Mouse (Mus musculus): ENCODE data around the gene Spns3.

Gene Spns3

GRCm38 (mm10) chr11:72484549-72484948 is 65.8 kb downstream of the Spns3 start:
- DNase-seq (ENCODE audit: extremely low spot score, low spot score), result no peak

- DNase-seq (ENCODE audit: extremely low spot score, low spot score), result no peak
These were observed 68.4 kb downstream of the Spns3 start for GRCm38 (mm10) chr11:72481952-72482351.

GRCm38 (mm10) chr11:72481313-72481712 is 69.0 kb downstream of the Spns3 start:
- no peak for DNase-seq (ENCODE audit: extremely low spot score, low spot score)

- no peak for DNase-seq (ENCODE audit: extremely low spot score, low spot score)
These were observed 70.8 kb downstream of the Spns3 start for GRCm38 (mm10) chr11:72479499-72479898.

GRCm38 (mm10) chr11:72478228-72478627 is 72.1 kb downstream of the Spns3 start:
- no peak for DNase-seq (ENCODE audit: extremely low spot score, low spot score)

- DNase-seq (ENCODE audit: extremely low spot score, low spot score), result no peak
These were observed 72.7 kb downstream of the Spns3 start for GRCm38 (mm10) chr11:72477653-72478052.

GRCm38 (mm10) chr11:72477182-72477581 is 73.1 kb downstream of the Spns3 start:
- no peak for DNase-seq (ENCODE audit: extremely low spot score, low spot score)

- DNase-seq (ENCODE audit: extremely low spot score, low spot score), result no peak
These were observed 74.2 kb downstream of the Spns3 start for GRCm38 (mm10) chr11:72476074-72476625.

- no peak for DNase-seq (ENCODE audit: extremely low spot score, low spot score)
These were observed 74.9 kb downstream of the Spns3 start for GRCm38 (mm10) chr11:72475408-72475807.

GRCm38 (mm10) chr11:72474926-72475325 is 75.4 kb downstream of the Spns3 start:
- DNase-seq (ENCODE audit: extremely low spot score, low spot score), result no peak

GRCm38 (mm10) chr11:72473540-72473939 is 76.8 kb downstream of the Spns3 start:
- DNase-seq (ENCODE audit: extremely low spot score, low spot score), result no peak

GRCm38 (mm10) chr11:72471381-72471780 is 78.9 kb downstream of the Spns3 start:
- no peak for DNase-seq (ENCODE audit: extremely low spot score, low spot score)

- DNase-seq (ENCODE audit: extremely low spot score, low spot score), result no peak
These were observed 80.3 kb downstream of the Spns3 start for GRCm38 (mm10) chr11:72470004-72470403.

- no peak for DNase-seq (ENCODE audit: extremely low spot score, low spot score)
These were observed 81.1 kb downstream of the Spns3 start for GRCm38 (mm10) chr11:72469217-72469616.

- DNase-seq (ENCODE audit: extremely low spot score, low spot score), result no peak
These were observed 81.8 kb downstream of the Spns3 start for GRCm38 (mm10) chr11:72468525-72468924.

GRCm38 (mm10) chr11:72466694-72467507 is 83.4 kb downstream of the Spns3 start:
- no peak for DNase-seq (ENCODE audit: extremely low spot score, low spot score)

GRCm38 (mm10) chr11:72465978-72466693 is 84.2 kb downstream of the Spns3 start:
- DNase-seq (ENCODE audit: extremely low spot score, low spot score), result no peak

- no peak for DNase-seq (ENCODE audit: extremely low spot score, low spot score)
These were observed 85.5 kb downstream of the Spns3 start for GRCm38 (mm10) chr11:72464821-72465220.

GRCm38 (mm10) chr11:72461500-72461981 is 88.8 kb downstream of the Spns3 start:
- DNase-seq (ENCODE audit: extremely low spot score, low spot score), result no peak

GRCm38 (mm10) chr11:72458502-72458901 is 91.8 kb downstream of the Spns3 start:
- no peak for DNase-seq (ENCODE audit: extremely low spot score, low spot score)

GRCm38 (mm10) chr11:72457995-72458496 is 92.3 kb downstream of the Spns3 start:
- no peak for DNase-seq (ENCODE audit: extremely low spot score, low spot score)

GRCm38 (mm10) chr11:72455694-72456093 is 94.6 kb downstream of the Spns3 start:
- DNase-seq (ENCODE audit: extremely low spot score, low spot score), result no peak
